Mouse (Mus musculus) embryonic fibroblast, embryonic 13.5 days (primary cell): Measurements from ENCODE around the gene Lingo2.

ENCODE experiments used
- CTCF ChIP-seq: IDR thresholded peaks from 2 replicates; pipeline ENCODE4 v1.5.1; 2011; ENCODE audit warnings: mild to moderate bottlenecking, control low read depth, low read length, moderate library complexity, borderline replicate concordance; ENCODE audit not compliant: insufficient read depth
- POLR2A ChIP-seq: IDR thresholded peaks from 2 replicates; pipeline ENCODE4 v1.6.1; 2011; ENCODE audit warnings: low read depth, mild to moderate bottlenecking, control low read depth, low read length, moderate library complexity

DNA sequence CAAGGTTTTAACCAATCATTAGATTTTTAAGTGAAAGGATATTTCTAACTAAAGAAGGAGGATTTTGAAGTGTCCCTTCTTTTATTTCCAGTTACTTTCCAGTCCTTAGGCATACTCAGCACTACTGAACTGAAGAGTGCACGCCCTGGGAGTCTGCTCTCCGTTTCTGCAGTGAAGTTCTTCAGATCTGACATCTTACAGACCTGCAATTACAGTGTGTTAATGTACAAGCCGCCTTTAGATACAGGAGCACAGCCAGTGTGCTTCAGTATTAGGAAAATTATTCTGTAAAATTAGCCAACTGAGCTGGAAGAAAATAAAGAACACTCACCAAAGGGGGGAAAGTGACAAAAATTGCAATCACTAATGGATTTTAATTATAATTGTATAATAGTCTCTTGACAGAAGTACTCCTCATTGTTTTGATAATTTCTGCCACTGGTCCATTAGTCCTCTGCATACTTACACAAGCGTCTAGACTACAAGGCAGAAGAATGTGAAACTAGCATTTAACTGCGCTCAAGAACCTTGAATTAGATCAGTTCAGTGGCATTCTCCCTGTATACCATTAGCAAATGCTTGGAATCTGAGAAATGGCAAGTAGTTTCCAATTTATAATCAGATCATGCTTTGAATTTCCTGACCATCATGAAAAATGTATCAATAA, 1167.2 kb downstream of the Lingo2 start:
- TF ChIP-seq POLR2A (no peak), CTCF (no peak)
